Mouse (Mus musculus) forebrain, embryonic 10.5 days (tissue): ENCODE measurements around the gene Map9. TPM values are rescaled to one million over a fixed set of nuclear protein-coding genes. Genes with fewer than 3 reads are reported as not detected.
A peak's percentile ranks its signal among the peaks of the same experiment; 100 is the strongest.

Experiments used
- DNase-seq: peaks from one replicate; pipeline ENCODE4 v3.0.0-alpha.2; 2017; ENCODE audit warnings: low spot score; ENCODE audit errors: extremely low spot score
- H3K27ac ChIP-seq: fragments of 300-500 bp; sonication (generic); 2 replicates; pipeline ENCODE4 v1.5.1; 2016; ENCODE audit warnings: mild to moderate bottlenecking
- H3K27me3 ChIP-seq: fragments of 300-500 bp; sonication (generic); 2 replicates; pipeline ENCODE4 v1.6.1; 2016; ENCODE audit warnings: mild to moderate bottlenecking; ENCODE audit not compliant: poor library complexity, severe bottlenecking
- H3K36me3 ChIP-seq: fragments of 300-500 bp; sonication (generic); replicated peaks from 2 replicates; pipeline ENCODE4 v1.6.1; 2016; ENCODE audit warnings: mild to moderate bottlenecking, moderate library complexity
- H3K4me1 ChIP-seq: fragments of 300-500 bp; sonication (generic); 2 replicates; pipeline ENCODE4 v1.6.1; 2016
- H3K4me3 ChIP-seq: fragments of 300-500 bp; sonication (generic); 2 replicates; pipeline ENCODE4 v1.5.1; 2016; ENCODE audit warnings: mild to moderate bottlenecking, moderate library complexity
- H3K9me3 ChIP-seq: fragments of 300-500 bp; sonication (generic); 2 replicates; pipeline ENCODE4 v1.6.1; 2016; ENCODE audit warnings: mild to moderate bottlenecking, moderate library complexity
- WGBS: fragments of 180-500 bp; shearing (Covaris S2); methylation state at CpG from one replicate; pipeline ENCODE4 v1.1.7; 2016; 5-methylcytosine and 5-hydroxymethylcytosine counted together
- polyA plus RNA-seq: library from polyadenylated mRNA; unstranded; fragments of >200 nt; fragmentation: Nextera tagmentation; extraction: Ambion mirVana; gene quantifications from 2 replicates; pipeline ENCODE4 v1.2.1, GENCODE M21; 2016

Gene Map9
- polyA plus RNA-seq, 1 experiment from 2014 or later = 7.8 TPM

DNA sequence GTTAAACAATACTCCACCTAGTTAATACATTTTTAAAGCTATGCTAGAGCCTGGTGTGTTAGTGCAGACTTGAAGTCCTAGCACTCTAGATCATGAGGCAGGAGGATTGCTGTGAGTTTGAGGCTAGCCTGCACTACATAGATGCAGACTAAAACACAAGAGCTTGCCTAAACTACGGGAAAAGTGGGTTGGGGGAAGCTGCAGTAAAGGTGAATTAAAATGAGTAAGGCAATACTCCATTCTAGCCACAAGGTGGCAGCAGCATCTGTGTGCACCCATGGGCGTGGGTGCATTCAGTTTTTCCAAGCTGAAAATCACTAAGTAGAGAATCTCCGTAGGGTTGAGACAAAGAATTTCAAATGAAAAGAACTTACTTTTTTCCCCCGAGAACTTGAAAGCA is 7.1 kb downstream of the Map9 start:
- no peak overlapping the region for H3K4me3 ChIP-seq
- no peaks in the 10 kb centered on the region for H3K9me3 ChIP-seq
- H3K27ac ChIP-seq = no peak overlapping the region
- no peaks in the 10 kb centered on the region for H3K27me3 ChIP-seq
- DNase-seq = peak; percentile 17
- WGBS = 55% methylated on average over 4 of the region's 4 CpGs
- peaks cover 32% of the 10 kb centered on the region for H3K36me3 ChIP-seq
- H3K4me1 ChIP-seq = no peaks in the 10 kb centered on the region

DNA sequence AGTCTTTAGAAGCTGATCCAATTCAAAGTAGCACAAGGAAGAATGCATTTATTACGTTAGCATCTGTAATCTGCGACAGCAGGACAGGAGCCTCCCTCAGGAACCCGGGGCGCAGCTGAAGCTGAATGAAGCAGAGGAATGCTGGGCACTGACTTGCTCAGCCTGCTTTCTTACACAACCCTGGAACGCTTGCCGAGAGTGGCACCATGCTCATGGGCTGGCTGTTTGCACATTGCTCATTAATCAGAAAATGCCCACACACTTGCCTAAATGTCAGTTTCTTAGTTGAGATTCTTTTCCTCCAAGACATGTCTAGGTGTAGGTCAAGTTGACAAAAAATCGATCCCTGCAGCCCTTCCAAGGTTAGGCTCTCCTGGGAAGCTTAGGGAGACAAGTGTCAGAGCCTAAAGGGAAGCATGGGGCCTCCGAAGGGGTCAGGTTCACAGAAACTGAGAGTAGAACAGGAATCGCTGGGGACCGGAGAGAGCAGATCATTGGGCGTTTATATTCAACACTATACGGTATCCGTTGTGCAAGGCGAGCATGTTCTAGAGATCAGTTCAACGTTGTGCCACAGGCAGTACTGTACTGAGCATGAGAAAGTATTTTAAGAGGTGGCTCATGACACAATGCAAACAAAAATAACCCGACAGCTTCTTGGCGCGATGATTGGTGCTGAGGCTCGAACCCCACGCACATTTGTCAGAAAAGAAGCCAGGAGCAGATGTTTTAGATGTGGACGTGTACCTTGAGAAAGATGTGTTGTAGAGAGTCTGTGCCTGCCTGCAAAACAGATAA is 11.4 kb downstream of the Map9 start:
- Histone ChIP-seq H3K9me3 (no peaks in the 10 kb centered on the region), H3K4me1 (no peaks in the 10 kb centered on the region), H3K4me3 (no peak overlapping the region), H3K36me3 (peaks cover 42% of the 10 kb centered on the region), H3K27ac (no peak overlapping the region), H3K27me3 (no peaks in the 10 kb centered on the region)
- WGBS = 93% methylated on average over 21 of the region's 21 CpGs
- no peak for DNase-seq

DNA sequence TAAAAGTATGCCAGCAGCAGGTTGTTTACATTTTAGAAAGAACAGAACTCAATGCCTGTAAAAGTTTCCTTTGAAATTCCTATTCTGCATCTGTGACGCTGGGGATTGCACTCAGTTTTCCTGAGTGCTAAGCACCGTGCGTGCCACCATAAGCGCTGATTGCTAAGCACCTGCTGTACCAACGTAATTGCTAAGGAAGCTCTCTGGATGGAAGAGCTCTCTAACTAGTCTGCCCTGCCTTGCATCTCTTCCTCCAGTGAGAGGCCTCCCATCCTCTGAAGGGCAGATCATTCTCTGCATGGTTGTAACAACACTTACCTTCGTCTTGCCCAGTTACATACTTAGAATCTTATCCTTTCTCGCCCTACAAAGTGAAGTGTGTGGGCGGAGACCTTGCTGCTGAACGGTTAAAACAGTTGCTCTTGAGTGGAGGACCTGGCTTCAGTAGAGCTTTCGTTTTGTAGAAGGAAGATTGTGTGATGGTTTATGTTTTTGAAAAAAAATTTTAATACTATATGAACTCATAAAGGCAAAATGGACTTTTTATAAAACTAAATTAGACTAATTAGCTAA is 12.7 kb downstream of the Map9 start:
- Histone ChIP-seq H3K4me3 (no peak overlapping the region), H3K36me3 (peaks cover 48% of the 10 kb centered on the region)
- 91% methylated on average over 10 of the region's 10 CpGs for WGBS

DNA sequence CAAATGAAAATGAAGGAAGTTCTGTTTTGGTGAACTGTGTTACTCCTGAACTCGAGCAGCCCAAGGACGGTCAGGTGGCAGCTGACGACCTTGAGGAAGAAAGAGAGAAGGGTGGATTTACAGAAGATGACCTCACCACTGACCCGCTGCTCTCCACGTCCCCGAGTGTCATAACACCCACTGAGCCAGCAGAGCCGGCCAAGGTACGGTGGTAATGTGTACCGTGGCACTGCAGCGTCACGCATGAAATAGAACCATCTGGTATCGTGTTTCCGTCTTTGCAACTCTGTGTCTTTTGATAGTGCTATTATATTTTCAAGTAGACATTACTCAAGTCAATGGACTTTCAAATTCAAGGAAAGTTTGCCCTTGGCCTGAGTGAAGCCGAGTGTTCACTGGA is 19.1 kb downstream of the Map9 start:
- Histone ChIP-seq H3K9me3 (no peaks in the 10 kb centered on the region), H3K36me3 (peaks cover 73% of the 10 kb centered on the region), H3K4me3 (no peak overlapping the region), H3K27ac (no peak overlapping the region), H3K4me1 (no peaks in the 10 kb centered on the region; the same call in 1 of the 2 replicates), H3K27me3 (no peaks in the 10 kb centered on the region)
- 90% methylated on average over 14 of the region's 14 CpGs for WGBS
- DNase-seq = no peak

More for the DNA sequence above, 12.7 kb downstream of the Map9 start:
- Histone ChIP-seq H3K4me1 (no peaks in the 10 kb centered on the region), H3K9me3 (no peaks in the 10 kb centered on the region), H3K27me3 (no peaks in the 10 kb centered on the region), H3K27ac (no peak overlapping the region)
- no peak for DNase-seq

DNA sequence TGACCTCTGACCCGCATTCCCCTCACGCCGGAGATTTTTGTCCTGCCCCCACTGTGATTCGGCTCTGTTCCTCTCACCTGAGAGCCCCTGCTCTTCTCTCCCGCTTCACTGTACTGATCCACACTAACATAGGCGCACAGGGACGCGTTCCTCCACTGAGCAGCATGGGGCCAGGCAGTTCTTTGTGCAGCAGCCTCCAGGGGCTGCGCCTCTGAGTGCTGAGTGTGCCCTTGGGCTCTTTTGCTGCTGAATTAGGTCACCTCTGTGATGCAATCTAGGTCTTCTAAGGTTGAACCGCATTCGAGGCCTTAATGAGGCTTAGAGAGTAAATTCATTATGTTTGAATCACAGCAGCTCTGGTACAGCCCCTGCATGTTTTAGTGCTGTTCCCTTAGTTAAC is 24.5 kb downstream of the Map9 start:
- no peak overlapping the region for H3K4me3 ChIP-seq
- H3K27me3 ChIP-seq = no peaks in the 10 kb centered on the region
- 70% methylated on average over 11 of the region's 11 CpGs for WGBS
- H3K9me3 ChIP-seq = no peaks in the 10 kb centered on the region
- no peak for DNase-seq
- peaks cover 4% of the 10 kb centered on the region for H3K4me1 ChIP-seq
- H3K36me3 ChIP-seq = peaks cover 77% of the 10 kb centered on the region
- peak overlapping the region; percentile 30; the same call in 1 of the 2 replicates for H3K27ac ChIP-seq

DNA sequence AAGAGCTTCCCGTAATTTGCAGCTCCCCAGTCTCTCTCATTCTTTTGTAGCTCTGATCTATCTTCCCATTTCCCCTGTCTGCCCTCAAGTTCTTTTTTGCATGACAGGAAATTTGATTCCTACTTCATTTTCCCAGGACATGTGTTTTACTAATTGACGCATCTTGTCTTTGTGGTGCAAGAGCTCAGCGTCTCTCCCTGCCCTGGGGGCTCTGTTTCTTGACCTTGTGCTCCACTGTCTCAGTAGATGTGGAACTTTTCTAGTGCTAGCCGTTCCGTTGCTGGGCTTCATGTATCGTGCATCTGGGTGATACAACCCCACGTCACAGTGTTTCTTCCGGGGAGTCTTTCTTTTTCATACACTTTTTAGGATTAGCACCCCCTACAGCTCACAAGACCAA is 27.2 kb downstream of the Map9 start:
- Histone ChIP-seq H3K4me3 (no peak overlapping the region), H3K4me1 (peaks cover 4% of the 10 kb centered on the region), H3K27ac (no peak overlapping the region), H3K9me3 (no peaks in the 10 kb centered on the region), H3K36me3 (peaks cover 64% of the 10 kb centered on the region), H3K27me3 (no peaks in the 10 kb centered on the region)
- 77% methylated on average over 8 of the region's 8 CpGs for WGBS
- no peak for DNase-seq

DNA sequence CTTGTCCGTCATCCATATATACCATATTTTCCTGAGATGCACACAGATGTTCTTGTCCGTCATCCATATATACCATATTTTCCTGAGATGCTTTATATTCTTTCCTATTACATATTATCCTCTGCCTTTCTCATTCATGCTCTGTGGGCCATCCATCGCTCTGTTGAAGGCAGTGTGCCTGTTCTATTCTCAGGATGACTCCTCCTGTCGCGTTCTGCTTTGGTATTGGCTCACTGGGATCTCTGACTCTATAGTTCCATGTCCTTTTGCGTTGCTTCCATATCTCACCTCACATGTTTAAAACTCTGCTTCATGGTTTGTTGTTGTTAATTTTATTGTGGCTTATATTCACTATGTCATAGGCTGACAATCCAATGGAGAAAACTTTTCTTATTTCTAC is 48.0 kb downstream of the Map9 start:
- Histone ChIP-seq H3K9me3 (no peaks in the 10 kb centered on the region), H3K4me3 (no peak overlapping the region), H3K27me3 (no peaks in the 10 kb centered on the region), H3K36me3 (no peaks in the 10 kb centered on the region), H3K27ac (no peak overlapping the region), H3K4me1 (no peaks in the 10 kb centered on the region)
- no peak for DNase-seq
- 93% methylated on average over 6 of the region's 6 CpGs for WGBS

DNA sequence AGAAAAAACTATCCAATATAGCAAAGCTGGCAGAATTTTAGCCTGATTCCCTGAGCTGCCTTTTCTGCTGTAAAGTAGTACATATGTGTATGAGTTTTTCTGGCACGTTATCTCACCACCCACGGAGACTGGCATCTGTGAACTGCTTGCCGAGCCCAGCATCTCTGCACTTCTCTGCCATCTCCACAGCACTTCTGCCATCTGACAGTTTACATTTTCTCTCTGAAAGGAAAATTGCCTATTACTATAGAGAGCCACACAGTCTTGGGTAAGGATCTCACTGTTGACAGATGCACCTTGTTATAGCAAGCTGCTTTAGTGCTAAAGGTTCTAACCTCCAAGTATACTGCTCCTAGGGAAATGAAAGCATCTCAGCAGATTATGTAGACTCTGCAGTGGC is 48.5 kb downstream of the Map9 start:
- WGBS = 94% methylated on average over 3 of the region's 3 CpGs
- no peak overlapping the region for H3K4me3 ChIP-seq
- no peaks in the 10 kb centered on the region for H3K9me3 ChIP-seq
- H3K27me3 ChIP-seq = no peaks in the 10 kb centered on the region
- no peak overlapping the region for H3K27ac ChIP-seq
- no peak for DNase-seq
- H3K4me1 ChIP-seq = no peaks in the 10 kb centered on the region
- no peaks in the 10 kb centered on the region for H3K36me3 ChIP-seq

DNA sequence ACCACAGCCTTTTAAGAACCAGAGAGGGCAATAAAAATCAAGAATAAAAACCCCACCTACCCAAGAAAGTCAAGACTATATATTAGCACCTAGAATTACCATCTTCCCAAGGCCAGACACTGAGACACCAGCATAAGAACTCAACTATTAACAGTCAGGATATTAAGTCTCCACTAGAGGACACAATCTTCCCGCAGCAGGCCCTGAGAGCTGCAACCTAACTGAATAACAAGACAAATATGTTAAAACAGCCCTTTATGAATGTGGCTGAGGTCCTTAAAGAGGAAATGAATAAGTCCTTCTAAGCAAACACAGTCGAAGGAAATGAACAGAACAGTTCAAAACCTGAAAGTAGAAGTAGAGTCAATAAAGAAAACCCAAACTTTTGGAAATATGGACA is 49.6 kb downstream of the Map9 start:
- H3K4me3 ChIP-seq = no peak overlapping the region
- H3K27me3 ChIP-seq = no peaks in the 10 kb centered on the region
- H3K27ac ChIP-seq = no peak overlapping the region
- WGBS = 75% methylated on average over 2 of the region's 2 CpGs
- no peak for DNase-seq
- H3K9me3 ChIP-seq = no peaks in the 10 kb centered on the region
- no peaks in the 10 kb centered on the region for H3K4me1 ChIP-seq
- no peaks in the 10 kb centered on the region for H3K36me3 ChIP-seq

DNA sequence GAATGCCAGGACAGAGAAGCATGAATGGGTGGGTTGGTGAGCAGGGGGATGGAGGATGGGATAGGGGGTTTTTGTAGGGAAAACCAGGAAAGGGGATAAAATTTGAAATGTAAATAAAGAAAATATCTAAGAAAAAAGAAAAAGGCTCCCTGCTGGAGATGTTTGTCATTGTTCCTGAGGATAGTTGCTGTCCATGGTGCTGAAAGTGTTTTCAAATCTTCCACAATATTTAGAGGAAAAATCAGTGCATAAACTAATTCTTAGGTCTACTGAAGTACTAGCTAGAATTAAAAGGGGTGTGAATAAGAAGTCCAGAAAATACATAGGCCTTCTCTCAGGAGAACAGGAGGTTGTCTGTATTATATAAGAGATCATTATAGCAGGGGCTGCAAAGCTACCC is 54.6 kb downstream of the Map9 start:
- no peaks in the 10 kb centered on the region for H3K9me3 ChIP-seq
- DNase-seq = no peak

DNA sequence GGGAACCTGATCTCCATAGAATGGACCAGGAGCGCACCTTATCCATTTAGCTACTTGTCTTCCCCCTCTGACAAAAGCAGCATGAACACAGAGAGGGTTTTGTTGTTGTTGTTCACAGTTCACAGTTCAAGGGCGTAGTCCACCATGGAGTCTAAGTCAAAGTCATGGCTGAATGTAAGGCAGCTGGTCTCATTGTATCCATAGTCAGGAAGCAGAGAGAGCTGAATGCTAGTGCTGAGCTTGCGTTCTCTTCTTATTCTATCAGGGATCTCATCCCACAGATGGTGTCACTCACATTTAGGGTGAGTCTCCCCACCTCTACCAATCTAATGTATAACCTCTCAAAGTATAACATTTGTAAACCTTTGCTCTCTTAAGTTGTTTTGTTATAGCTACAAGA is 60.1 kb downstream of the Map9 start:
- WGBS = 87% methylated on average over 3 of the region's 3 CpGs
- Histone ChIP-seq H3K4me1 (no peaks in the 10 kb centered on the region), H3K36me3 (no peaks in the 10 kb centered on the region), H3K4me3 (no peak overlapping the region), H3K9me3 (no peaks in the 10 kb centered on the region), H3K27ac (no peak overlapping the region), H3K27me3 (no peaks in the 10 kb centered on the region)
- no peak for DNase-seq

More for the DNA sequence above, 54.6 kb downstream of the Map9 start:
- H3K27ac ChIP-seq = no peak overlapping the region
- H3K4me1 ChIP-seq = no peaks in the 10 kb centered on the region
- no peak overlapping the region for H3K4me3 ChIP-seq
- no peaks in the 10 kb centered on the region for H3K36me3 ChIP-seq
- H3K27me3 ChIP-seq = no peaks in the 10 kb centered on the region

DNA sequence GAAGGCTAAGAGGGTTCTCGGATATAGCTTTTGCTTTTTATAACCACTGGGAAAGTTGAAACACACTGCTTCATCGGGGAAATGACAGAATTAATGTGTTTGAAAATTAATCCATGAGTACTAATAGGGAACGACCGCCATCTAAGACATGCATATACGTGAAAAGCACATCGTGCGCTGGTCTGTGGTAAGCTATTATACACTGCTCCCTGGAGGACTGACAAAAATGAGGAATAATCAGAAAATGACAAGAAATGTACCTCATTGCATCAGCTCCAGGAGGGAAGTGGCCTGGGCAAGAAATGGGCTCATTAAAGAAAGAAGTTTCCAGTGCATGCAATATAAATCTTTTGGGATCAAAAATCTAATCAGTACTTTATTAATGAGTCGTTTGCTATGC is 77.5 kb downstream of the Map9 start:
- no peaks in the 10 kb centered on the region for H3K36me3 ChIP-seq

DNA sequence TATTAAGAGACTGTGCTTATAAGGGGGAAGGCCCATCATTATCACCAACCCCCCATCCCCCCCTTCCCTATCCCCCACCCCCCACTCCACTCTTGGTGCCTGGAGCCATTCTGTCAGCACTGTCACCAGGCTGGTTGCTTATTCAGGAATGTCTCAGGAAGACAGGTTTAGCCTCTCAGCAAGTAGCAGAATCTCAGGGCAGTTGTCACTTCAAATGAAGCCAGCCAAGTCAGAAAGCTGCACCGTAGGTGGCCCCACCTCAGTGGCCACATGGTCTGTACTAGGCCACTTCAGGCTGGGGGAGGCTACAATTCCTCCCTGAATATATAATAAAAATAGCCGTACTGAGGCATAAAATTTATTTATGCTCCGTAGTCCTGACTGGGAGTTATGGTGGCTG is 83.1 kb downstream of the Map9 start:
- no peaks in the 10 kb centered on the region for H3K36me3 ChIP-seq
- no peak overlapping the region for H3K4me3 ChIP-seq
- 44% methylated on average over 3 of the region's 3 CpGs for WGBS
- no peaks in the 10 kb centered on the region for H3K9me3 ChIP-seq
- no peaks in the 10 kb centered on the region for H3K4me1 ChIP-seq
- no peak for DNase-seq
- H3K27ac ChIP-seq = no peak overlapping the region
- H3K27me3 ChIP-seq = no peaks in the 10 kb centered on the region

More for the DNA sequence above, 77.5 kb downstream of the Map9 start:
- H3K27me3 ChIP-seq = no peaks in the 10 kb centered on the region
- H3K4me1 ChIP-seq = no peaks in the 10 kb centered on the region
- 92% methylated on average over 8 of the region's 8 CpGs for WGBS
- H3K27ac ChIP-seq = no peak overlapping the region
- H3K9me3 ChIP-seq = no peaks in the 10 kb centered on the region
- H3K4me3 ChIP-seq = no peak overlapping the region
- no peak for DNase-seq
